Mouse (Mus musculus) heart, embryonic 11.5 days (tissue): ENCODE data around the gene Sfxn1. TPM values are rescaled to one million over a fixed set of nuclear protein-coding genes. Genes with fewer than 3 reads are reported as not detected.

ENCODE experiments used
- ATAC-seq: fragments of 200-750 bp; cut with Nextera tagmentation; replicated peaks from 2 replicates; pipeline ENCODE4 v1.8.0; 2017; ENCODE audit warnings: moderate library complexity; ENCODE audit not compliant: insufficient number of reproducible peaks, low FRiP score, low TSS enrichment
- H3K27ac ChIP-seq: fragments of 300-500 bp; sonication (generic); 2 replicates; pipeline ENCODE4 v1.5.1; 2014; ENCODE audit warnings: mild to moderate bottlenecking, low read depth, low read length
- H3K27me3 ChIP-seq: fragments of 300-500 bp; sonication (generic); 2 replicates; pipeline ENCODE4 v1.6.1; 2014; ENCODE audit warnings: mild to moderate bottlenecking, low read length, mixed read lengths; ENCODE audit not compliant: control insufficient read depth, insufficient read depth
- H3K36me3 ChIP-seq: fragments of 300-500 bp; sonication (generic); 2 replicates; pipeline ENCODE4 v1.6.1; 2014; ENCODE audit warnings: mild to moderate bottlenecking, low read length, moderate library complexity, mixed read lengths; ENCODE audit not compliant: control insufficient read depth, insufficient read depth
- H3K4me1 ChIP-seq: fragments of 300-500 bp; sonication (generic); 2 replicates; pipeline ENCODE4 v1.6.1; 2014; ENCODE audit warnings: low read length; ENCODE audit not compliant: control insufficient read depth, insufficient read depth
- H3K4me2 ChIP-seq: fragments of 300-500 bp; sonication (generic); 2 replicates; pipeline ENCODE4 v1.6.1; 2014; ENCODE audit warnings: mild to moderate bottlenecking, moderate library complexity
- H3K4me3 ChIP-seq: fragments of 300-500 bp; sonication (generic); 2 replicates; pipeline ENCODE4 v1.5.1; 2014; ENCODE audit warnings: low read depth, low read length
- H3K9ac ChIP-seq: fragments of 300-500 bp; sonication (generic); 2 replicates; pipeline ENCODE4 v1.6.1; 2014; ENCODE audit warnings: mild to moderate bottlenecking, low read depth, low read length, moderate library complexity
- H3K9me3 ChIP-seq: fragments of 300-500 bp; sonication (generic); replicated peaks from 2 replicates; pipeline ENCODE4 v1.6.1; 2016; ENCODE audit warnings: low read length; ENCODE audit not compliant: control insufficient read depth
- WGBS: fragments of 180-500 bp; shearing (Covaris S2); extraction: QIAGEN DNeasy Blood & Tissue Kit; methylation state at CpG from one replicate; pipeline ENCODE4 v1.1.7; 2014; ENCODE audit not compliant: insufficient replicate concordance; 5-methylcytosine and 5-hydroxymethylcytosine counted together
- polyA plus RNA-seq: library from polyadenylated mRNA; unstranded; fragments of >200 nt; fragmentation: Nextera tagmentation; extraction: Ambion mirVana; gene quantifications from 2 replicates; pipeline ENCODE4 v1.2.1, GENCODE M21; 2014

Gene Sfxn1
- polyA plus RNA-seq, 1 experiment from 2014 or later, result 38.4 TPM

- H3K9me3 ChIP-seq, result no peaks in the 10 kb centered on the region
- no peaks in the 10 kb centered on the region for H3K27me3 ChIP-seq
- H3K4me1 ChIP-seq, result peaks cover 4% of the 10 kb centered on the region; the same call in 1 of the 2 replicates
- H3K27ac ChIP-seq, result no peak overlapping the region
- H3K9ac ChIP-seq, result no peak overlapping the region
- H3K4me2 ChIP-seq, result no peak overlapping the region
- 64% methylated on average over 2 of the region's 2 CpGs for WGBS
- H3K36me3 ChIP-seq, result no peaks in the 10 kb centered on the region
- H3K4me3 ChIP-seq, result no peak overlapping the region
- no peak for ATAC-seq
These were observed 84.2 kb downstream of the Sfxn1 start for GRCm38 (mm10) chr13:54155822-54156221.

Other genes starting within 250 kb of the Sfxn1 start
- gene Drd1, start 16.2 kb upstream of the Sfxn1 start, polyA plus RNA-seq, result 0.24 TPM in 1 of 2 replicates, not detected in the other
- 0.04 and 0.10 TPM in 2 replicates for gene Hrh2, start 120.3 kb downstream of the Sfxn1 start, polyA plus RNA-seq